Mouse (Mus musculus) limb, embryonic 15.5 days (tissue): Measurements from ENCODE around the gene Smox. TPM values are rescaled to one million over a fixed set of nuclear protein-coding genes. Genes with fewer than 3 reads are reported as not detected.
"Not testable (repeated sequence)": the region's sequence is repeated elsewhere in the genome, so short reads cannot be mapped to it uniquely, and the experiment has no call there.

Experiments
- ATAC-seq: fragments of 200-750 bp; cut with Nextera tagmentation; 2 replicates; pipeline ENCODE4 v1.8.0; 2017; ENCODE audit warnings: low read depth, moderate TSS enrichment; ENCODE audit not compliant: insufficient number of reproducible peaks, low FRiP score, low TSS enrichment
- H3K27ac ChIP-seq: fragments of 300-500 bp; sonication (generic); 2 replicates; pipeline ENCODE4 v1.5.1; 2015; ENCODE audit warnings: moderate library complexity, mild to moderate bottlenecking, inconsistent platforms
- H3K27me3 ChIP-seq: fragments of 300-500 bp; sonication (generic); 2 replicates; pipeline ENCODE4 v1.6.1; 2015; ENCODE audit warnings: inconsistent platforms
- H3K36me3 ChIP-seq: fragments of 300-500 bp; sonication (generic); 2 replicates; pipeline ENCODE4 v1.6.1; 2015; ENCODE audit warnings: inconsistent platforms
- H3K4me1 ChIP-seq: fragments of 300-500 bp; sonication (generic); 2 replicates; pipeline ENCODE4 v1.6.1; 2015; ENCODE audit warnings: inconsistent platforms
- H3K4me2 ChIP-seq: fragments of 300-500 bp; sonication (generic); 2 replicates; pipeline ENCODE4 v1.6.1; 2015; ENCODE audit warnings: mild to moderate bottlenecking, inconsistent platforms
- H3K4me3 ChIP-seq: fragments of 300-500 bp; sonication (generic); 2 replicates; pipeline ENCODE4 v1.5.1; 2015; ENCODE audit warnings: mild to moderate bottlenecking, inconsistent platforms
- H3K9ac ChIP-seq: fragments of 300-500 bp; sonication (generic); 2 replicates; pipeline ENCODE4 v1.6.1; 2015; ENCODE audit warnings: inconsistent platforms
- H3K9me3 ChIP-seq: fragments of 300-500 bp; sonication (generic); 2 replicates; pipeline ENCODE4 v1.6.1; 2016; ENCODE audit warnings: inconsistent platforms
- WGBS: fragments of 180-500 bp; shearing (Covaris S2); methylation state at CpG from one replicate; pipeline ENCODE4 v1.1.7; 2015; 5-methylcytosine and 5-hydroxymethylcytosine counted together
- polyA plus RNA-seq: library from polyadenylated mRNA; unstranded; fragments of >200 nt; fragmentation: Nextera tagmentation; extraction: Ambion mirVana; gene quantifications from 2 replicates; pipeline ENCODE4 v1.2.1, GENCODE M21; 2015

Gene Smox
- polyA plus RNA-seq, 1 experiment from 2014 or later: 54.0 TPM

GRCm38 (mm10) chr2:131466732-131467131 is 24.6 kb upstream of the Smox start:
- no peak for ATAC-seq
- no peak overlapping the region for H3K27ac ChIP-seq
- 60% methylated on average over 2 of the region's 2 CpGs for WGBS
- H3K27me3 ChIP-seq: no peaks in the 10 kb centered on the region
- no peaks in the 10 kb centered on the region for H3K9me3 ChIP-seq
- H3K4me1 ChIP-seq: peaks cover 4% of the 10 kb centered on the region
- H3K4me2 ChIP-seq: no peak overlapping the region
- no peaks in the 10 kb centered on the region for H3K36me3 ChIP-seq
- no peak overlapping the region for H3K9ac ChIP-seq
- H3K4me3 ChIP-seq: no peak overlapping the region

GRCm38 (mm10) chr2:131469916-131470315 is 21.4 kb upstream of the Smox start:
- H3K9me3 ChIP-seq: no peaks in the 10 kb centered on the region
- H3K27me3 ChIP-seq: no peaks in the 10 kb centered on the region
- 18% methylated on average over 1 of the region's 1 CpGs for WGBS
- H3K27ac ChIP-seq: no peak overlapping the region
- no peak overlapping the region for H3K4me3 ChIP-seq
- H3K4me1 ChIP-seq: peaks cover 4% of the 10 kb centered on the region
- no peak overlapping the region for H3K9ac ChIP-seq
- no peak for ATAC-seq
- no peaks in the 10 kb centered on the region for H3K36me3 ChIP-seq
- H3K4me2 ChIP-seq: no peak overlapping the region

- 88% methylated on average over 6 of the region's 6 CpGs for WGBS
- peaks cover 4% of the 10 kb centered on the region for H3K4me1 ChIP-seq
- H3K9me3 ChIP-seq: no peaks in the 10 kb centered on the region
- no peaks in the 10 kb centered on the region for H3K36me3 ChIP-seq
- no peak overlapping the region for H3K27ac ChIP-seq
- H3K4me3 ChIP-seq: no peak overlapping the region
- no peak for ATAC-seq
- no peak overlapping the region for H3K9ac ChIP-seq
- H3K4me2 ChIP-seq: no peak overlapping the region
- H3K27me3 ChIP-seq: no peaks in the 10 kb centered on the region
Measured at GRCm38 (mm10) chr2:131473749-131474148, 17.5 kb upstream of the Smox start.

GRCm38 (mm10) chr2:131477105-131477504 is 14.2 kb upstream of the Smox start:
- H3K9ac ChIP-seq, H3K27me3 ChIP-seq, H3K4me2 ChIP-seq, H3K4me1 ChIP-seq, H3K9me3 ChIP-seq, H3K27ac ChIP-seq, H3K4me3 ChIP-seq, ATAC-seq, H3K36me3 ChIP-seq: not testable (repeated sequence)
- WGBS: 88% methylated on average over 5 of the region's 5 CpGs

GRCm38 (mm10) chr2:131477917-131478316 is 13.4 kb upstream of the Smox start:
- no peaks in the 10 kb centered on the region for H3K36me3 ChIP-seq
- H3K27ac ChIP-seq: no peak overlapping the region
- ATAC-seq: no peak
- 78% methylated on average over 6 of the region's 6 CpGs for WGBS
- H3K4me2 ChIP-seq: no peak overlapping the region
- no peak overlapping the region for H3K9ac ChIP-seq
- no peaks in the 10 kb centered on the region for H3K27me3 ChIP-seq
- no peaks in the 10 kb centered on the region for H3K9me3 ChIP-seq
- no peak overlapping the region for H3K4me3 ChIP-seq
- peaks cover 8% of the 10 kb centered on the region; the same call in 1 of the 2 replicates for H3K4me1 ChIP-seq

- H3K4me1 ChIP-seq: peaks cover 12% of the 10 kb centered on the region
- no peaks in the 10 kb centered on the region for H3K36me3 ChIP-seq
- no peak for ATAC-seq
- no peak overlapping the region for H3K9ac ChIP-seq
- no peaks in the 10 kb centered on the region for H3K9me3 ChIP-seq
- H3K27me3 ChIP-seq: no peaks in the 10 kb centered on the region
- H3K4me3 ChIP-seq: no peak overlapping the region
- no peak overlapping the region for H3K4me2 ChIP-seq
- H3K27ac ChIP-seq: no peak overlapping the region
- 56% methylated on average over 8 of the region's 8 CpGs for WGBS
Measured at GRCm38 (mm10) chr2:131478349-131478748, 12.9 kb upstream of the Smox start.

- no peaks in the 10 kb centered on the region for H3K36me3 ChIP-seq
- H3K9ac ChIP-seq: no peak overlapping the region
- peaks cover 17% of the 10 kb centered on the region for H3K4me1 ChIP-seq
- H3K27me3 ChIP-seq: no peaks in the 10 kb centered on the region
- H3K27ac ChIP-seq: no peak overlapping the region
- no peaks in the 10 kb centered on the region for H3K9me3 ChIP-seq
- WGBS: 86% methylated on average over 4 of the region's 4 CpGs
- no peak overlapping the region for H3K4me3 ChIP-seq
- no peak for ATAC-seq
- H3K4me2 ChIP-seq: no peak overlapping the region
Measured at GRCm38 (mm10) chr2:131478916-131479315, 12.4 kb upstream of the Smox start.

- H3K36me3 ChIP-seq: no peaks in the 10 kb centered on the region
- H3K27me3 ChIP-seq: no peaks in the 10 kb centered on the region
- H3K4me3 ChIP-seq: no peak overlapping the region
- peaks cover 22% of the 10 kb centered on the region for H3K4me1 ChIP-seq
- H3K4me2 ChIP-seq: no peak overlapping the region
- no peak overlapping the region for H3K27ac ChIP-seq
- no peak for ATAC-seq
- WGBS: 14% methylated on average over 1 of the region's 1 CpGs
- H3K9me3 ChIP-seq: no peaks in the 10 kb centered on the region
- no peak overlapping the region for H3K9ac ChIP-seq
Measured at GRCm38 (mm10) chr2:131481733-131482132, 9.6 kb upstream of the Smox start.

- H3K9ac ChIP-seq: no peak overlapping the region
- no peak overlapping the region for H3K4me2 ChIP-seq
- no peaks in the 10 kb centered on the region for H3K9me3 ChIP-seq
- ATAC-seq: no peak; the same call in 1 of the 2 replicates
- no peaks in the 10 kb centered on the region for H3K27me3 ChIP-seq
- peaks cover 24% of the 10 kb centered on the region for H3K4me1 ChIP-seq
- H3K4me3 ChIP-seq: no peak overlapping the region
- H3K27ac ChIP-seq: peak overlapping the region; percentile 47; the same call in 1 of the 2 replicates
- WGBS: 34% methylated on average over 6 of the region's 6 CpGs
- no peaks in the 10 kb centered on the region for H3K36me3 ChIP-seq
Measured at GRCm38 (mm10) chr2:131482478-131482877, 8.8 kb upstream of the Smox start.

GRCm38 (mm10) chr2:131483562-131483961 is 7.7 kb upstream of the Smox start:
- WGBS: 46% methylated on average over 7 of the region's 7 CpGs
- Histone ChIP-seq H3K9ac (no peak overlapping the region), H3K4me2 (no peak overlapping the region), H3K36me3 (no peaks in the 10 kb centered on the region), H3K27ac (no peak overlapping the region), H3K9me3 (no peaks in the 10 kb centered on the region), H3K4me3 (no peak overlapping the region), H3K27me3 (no peaks in the 10 kb centered on the region), H3K4me1 (peaks cover 33% of the 10 kb centered on the region)
- ATAC-seq: no peak

- no peak for ATAC-seq
- Histone ChIP-seq H3K4me1 (peaks cover 35% of the 10 kb centered on the region), H3K27me3 (no peaks in the 10 kb centered on the region), H3K9me3 (no peaks in the 10 kb centered on the region), H3K36me3 (no peaks in the 10 kb centered on the region), H3K27ac (no peak overlapping the region), H3K9ac (no peak overlapping the region), H3K4me2 (no peak overlapping the region), H3K4me3 (no peak overlapping the region)
- WGBS: 67% methylated on average over 6 of the region's 6 CpGs
Measured at GRCm38 (mm10) chr2:131484182-131484581, 7.1 kb upstream of the Smox start.

- no peak overlapping the region for H3K9ac ChIP-seq
- 92% methylated on average over 15 of the region's 15 CpGs for whole genome bisulfite sequencing
- ATAC-seq: no peak
- H3K36me3 ChIP-seq: no peaks in the 10 kb centered on the region
- H3K4me2 ChIP-seq: no peak overlapping the region
- no peaks in the 10 kb centered on the region for H3K9me3 ChIP-seq
- no peak overlapping the region for H3K27ac ChIP-seq
- peaks cover 35% of the 10 kb centered on the region for H3K4me1 ChIP-seq
- no peaks in the 10 kb centered on the region for H3K27me3 ChIP-seq
- no peak overlapping the region for H3K4me3 ChIP-seq
Measured at GRCm38 (mm10) chr2:131485126-131485525, 6.2 kb upstream of the Smox start.

GRCm38 (mm10) chr2:131486046-131486445 is 5.2 kb upstream of the Smox start:
- WGBS: 75% methylated on average over 3 of the region's 3 CpGs
- H3K4me1 ChIP-seq: peaks cover 35% of the 10 kb centered on the region

More at GRCm38 (mm10) chr2:131486046-131486445, 5.2 kb upstream of the Smox start:
- no peak for ATAC-seq
- H3K9me3 ChIP-seq: no peaks in the 10 kb centered on the region
- no peak overlapping the region for H3K27ac ChIP-seq
- H3K4me2 ChIP-seq: no peak overlapping the region
- no peak overlapping the region for H3K4me3 ChIP-seq
- H3K36me3 ChIP-seq: no peaks in the 10 kb centered on the region
- H3K27me3 ChIP-seq: no peaks in the 10 kb centered on the region
- no peak overlapping the region for H3K9ac ChIP-seq
